Mouse (Mus musculus) thymus, adult 2 months (tissue): ENCODE data around the gene Cacna1s. TPM values are rescaled to one million over a fixed set of nuclear protein-coding genes. Genes with fewer than 3 reads are reported as not detected.
A peak's percentile ranks its signal among the peaks of the same experiment; 100 is the strongest.

Experiments used
- DNase-seq: peaks from one replicate; pipeline ENCODE4 v3.0.0; 2021
- H3K27ac ChIP-seq: fragments of 200-500 bp; 2 replicates; pipeline ENCODE4 v1.5.1; 2012; ENCODE audit warnings: low read length, control low read depth; ENCODE audit not compliant: control insufficient read depth, insufficient read depth
- H3K27me3 ChIP-seq: fragments of 200-500 bp; 2 replicates; pipeline ENCODE4 v1.6.1; 2012; ENCODE audit warnings: mild to moderate bottlenecking, low read length, moderate library complexity, mixed read lengths; ENCODE audit not compliant: control insufficient read depth, insufficient read depth
- H3K36me3 ChIP-seq: fragments of 200-500 bp; 2 replicates; pipeline ENCODE4 v1.6.1; 2012; ENCODE audit warnings: mild to moderate bottlenecking, low read length, moderate library complexity; ENCODE audit not compliant: control insufficient read depth, insufficient read depth
- H3K4me1 ChIP-seq: fragments of 200-500 bp; replicated peaks from 2 replicates; pipeline ENCODE4 v1.6.1; 2012; ENCODE audit warnings: low read length; ENCODE audit not compliant: control insufficient read depth, insufficient read depth
- H3K4me3 ChIP-seq: fragments of 200-500 bp; 2 replicates; pipeline ENCODE4 v1.5.1; 2012; ENCODE audit warnings: mild to moderate bottlenecking, low read length, control low read depth, moderate library complexity; ENCODE audit not compliant: control insufficient read depth, insufficient read depth
- CTCF ChIP-seq: fragments of 200-500 bp; IDR thresholded peaks from 2 replicates; pipeline ENCODE4 v1.5.1; 2012; ENCODE audit warnings: mild to moderate bottlenecking, control low read depth, low read length, moderate library complexity, borderline replicate concordance; ENCODE audit not compliant: control insufficient read depth, poor library complexity, insufficient read depth; ENCODE audit errors: extremely low read depth
- POLR2A ChIP-seq: fragments of 200-500 bp; IDR thresholded peaks from 2 replicates; pipeline ENCODE4 v1.6.1; 2012; ENCODE audit warnings: mild to moderate bottlenecking, low read length, control low read depth, moderate library complexity; ENCODE audit not compliant: control insufficient read depth, poor library complexity, insufficient read depth; ENCODE audit errors: extremely low read depth
- WGBS: fragments of 180-500 bp; shearing (Covaris S2); methylation state at CpG from one replicate; pipeline ENCODE4 v1.1.7; 2018; 5-methylcytosine and 5-hydroxymethylcytosine counted together
- polyA plus RNA-seq: library from polyadenylated mRNA; depleted of rRNA; stranded (reverse); fragments of >200 nt; gene quantifications from 2 replicates; pipeline ENCODE4 v1.2.3, GENCODE M21; 2012

Gene Cacna1s
- polyA plus RNA-seq, 1 experiment: 3.7 TPM

DNA sequence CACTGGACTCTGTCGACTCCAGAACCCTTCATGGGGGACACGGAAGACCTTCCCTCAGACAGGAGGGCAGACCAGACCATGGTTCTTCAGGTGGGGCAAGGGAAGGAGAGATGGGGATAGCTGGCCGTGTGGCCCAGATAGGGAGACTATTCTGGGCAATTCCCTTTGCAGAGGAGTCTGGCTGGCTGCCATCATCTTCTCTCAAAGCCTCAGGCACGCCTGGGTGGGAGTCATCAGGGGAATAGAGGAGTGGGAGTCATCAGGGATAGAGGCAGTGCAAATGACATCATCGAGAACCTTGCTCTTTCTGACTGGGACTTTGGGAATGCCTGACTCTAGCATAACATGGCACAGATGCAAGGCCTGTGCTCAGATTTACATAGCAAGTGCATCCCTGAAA lies 11.4 kb downstream of the Cacna1s start:
- no peak for TF ChIP-seq POLR2A
- Histone ChIP-seq H3K36me3 (no peaks in the 10 kb centered on the region), H3K27ac (no peak overlapping the region), H3K27me3 (no peaks in the 10 kb centered on the region), H3K4me3 (no peak overlapping the region), H3K4me1 (no peaks in the 10 kb centered on the region)
- WGBS: 76% methylated on average over 5 of the region's 5 CpGs
- no peak for DNase-seq

DNA sequence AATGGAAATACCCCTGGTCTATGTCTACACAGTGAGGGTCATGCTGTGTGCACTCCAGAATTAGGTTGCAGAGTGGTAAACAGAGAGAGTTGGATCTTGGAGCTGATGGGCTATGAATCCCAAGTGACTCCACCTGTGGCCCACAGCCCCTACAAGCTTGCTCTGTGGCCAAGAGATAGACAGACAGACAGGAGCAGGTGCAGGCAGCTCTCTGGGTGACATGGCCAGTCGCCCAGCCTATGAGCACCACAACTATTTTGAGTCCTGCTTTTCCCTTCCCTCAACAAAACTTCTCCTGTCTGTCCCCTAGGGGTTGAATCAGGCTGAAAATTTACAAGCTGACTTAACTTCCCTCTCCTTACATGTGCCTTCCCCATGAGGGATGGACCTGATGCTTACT lies 14.1 kb downstream of the Cacna1s start:
- H3K27ac ChIP-seq: no peak overlapping the region
- H3K36me3 ChIP-seq: no peaks in the 10 kb centered on the region
- no peak overlapping the region for H3K4me3 ChIP-seq
- DNase-seq: no peak
- TF ChIP-seq CTCF (no peak), POLR2A (no peak)
- no peaks in the 10 kb centered on the region for H3K4me1 ChIP-seq
- 29% methylated on average over 1 of the region's 1 CpGs for WGBS
- H3K27me3 ChIP-seq: no peaks in the 10 kb centered on the region

DNA sequence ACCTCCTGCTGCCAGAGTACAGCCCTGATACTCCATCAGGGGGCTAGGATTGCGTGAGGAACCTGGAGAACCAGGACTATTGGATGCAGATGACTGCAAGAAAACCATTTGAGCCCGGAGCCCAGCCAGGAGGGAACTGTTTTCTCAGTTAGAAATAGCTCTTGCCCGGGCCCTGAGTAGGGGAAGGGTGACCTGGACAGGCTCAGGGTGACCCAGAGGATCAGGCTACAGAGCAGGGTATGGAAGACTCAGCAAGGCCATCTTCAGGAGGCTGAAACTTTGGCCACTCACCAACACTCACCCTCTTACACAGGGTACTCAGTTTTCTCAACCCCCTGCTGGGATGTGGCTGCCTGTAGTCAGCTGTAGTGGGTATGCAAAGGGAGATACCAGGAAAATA lies 15.0 kb downstream of the Cacna1s start:
- Histone ChIP-seq H3K4me1 (no peaks in the 10 kb centered on the region), H3K27ac (no peak overlapping the region), H3K27me3 (no peaks in the 10 kb centered on the region), H3K4me3 (no peak overlapping the region), H3K36me3 (no peaks in the 10 kb centered on the region)
- no peak for DNase-seq
- TF ChIP-seq POLR2A: no peak
- TF ChIP-seq CTCF: no peak
- WGBS: 76% methylated on average over 3 of the region's 3 CpGs

DNA sequence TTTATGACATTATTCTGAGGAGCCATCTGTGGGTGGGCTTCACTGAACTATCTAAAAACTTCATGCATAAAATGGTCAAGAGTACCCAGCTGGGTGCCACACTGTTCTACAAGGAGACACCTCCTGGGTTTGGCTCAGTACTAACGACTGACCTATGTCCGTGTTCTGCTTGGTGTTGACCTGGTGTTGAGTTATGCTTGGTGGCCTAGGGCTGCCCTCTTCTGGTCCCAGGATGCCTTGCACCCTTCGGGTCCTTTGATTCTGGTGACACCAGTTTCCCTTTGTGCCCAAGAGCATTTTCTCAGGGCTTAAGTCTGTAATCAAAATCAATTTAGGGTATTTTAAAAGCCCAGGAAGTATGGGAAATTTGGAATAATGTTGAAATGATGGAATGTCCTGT lies 23.5 kb downstream of the Cacna1s start:
- H3K4me3 ChIP-seq: no peak overlapping the region
- DNase-seq: peak; percentile 44
- 4% methylated on average over 3 of the region's 3 CpGs for WGBS
- H3K27me3 ChIP-seq: no peaks in the 10 kb centered on the region; the same call in 1 of the 2 replicates
- no peaks in the 10 kb centered on the region for H3K4me1 ChIP-seq
- no peaks in the 10 kb centered on the region for H3K36me3 ChIP-seq
- H3K27ac ChIP-seq: no peak overlapping the region
- TF ChIP-seq POLR2A: no peak
- TF ChIP-seq CTCF: peak; percentile 37; the same call in 1 of the 2 replicates

DNA sequence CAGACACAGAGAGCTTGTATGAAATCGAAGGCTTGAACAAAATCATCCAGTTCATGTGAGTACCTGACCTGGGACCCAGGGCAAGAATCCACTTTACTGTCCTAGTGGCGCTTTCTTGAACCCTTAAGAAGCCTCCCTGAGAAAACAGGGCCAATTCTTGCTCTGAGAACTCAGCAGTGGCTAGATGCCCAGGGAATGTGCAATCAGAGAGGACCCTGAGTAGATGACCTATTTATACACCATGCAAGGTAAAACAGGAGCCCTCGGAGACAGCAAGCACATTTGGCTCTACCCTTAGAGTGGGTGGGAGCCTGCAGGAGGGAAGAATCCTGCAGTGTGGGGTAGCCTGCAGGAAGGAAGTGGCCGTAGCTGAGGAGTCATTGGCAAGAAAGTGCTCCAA lies 25.1 kb downstream of the Cacna1s start:
- TF ChIP-seq CTCF (no peak), POLR2A (no peak)
- Histone ChIP-seq H3K27me3 (no peaks in the 10 kb centered on the region; the same call in 1 of the 2 replicates), H3K4me1 (no peaks in the 10 kb centered on the region), H3K36me3 (no peaks in the 10 kb centered on the region), H3K4me3 (no peak overlapping the region), H3K27ac (no peak overlapping the region)
- DNase-seq: no peak
- WGBS: 59% methylated on average over 4 of the region's 4 CpGs

- 94% methylated on average over 1 of the region's 1 CpGs for WGBS
- Histone ChIP-seq H3K27me3 (no peaks in the 10 kb centered on the region; the same call in 1 of the 2 replicates), H3K36me3 (no peaks in the 10 kb centered on the region), H3K4me1 (no peaks in the 10 kb centered on the region), H3K4me3 (no peak overlapping the region), H3K27ac (no peak overlapping the region)
- DNase-seq: no peak
- TF ChIP-seq POLR2A (no peak), CTCF (no peak)
These were observed 28.6 kb downstream of the Cacna1s start for GRCm38 (mm10) chr1:136081161-136081560.

GRCm38 (mm10) chr1:136085988-136086685 lies 33.6 kb downstream of the Cacna1s start:
- no peaks in the 10 kb centered on the region for H3K36me3 ChIP-seq
- H3K27me3 ChIP-seq: no peaks in the 10 kb centered on the region
- no peak for DNase-seq
- no peak overlapping the region for H3K4me3 ChIP-seq
- no peak overlapping the region for H3K27ac ChIP-seq
- 87% methylated on average over 3 of the region's 3 CpGs for WGBS
- H3K4me1 ChIP-seq: no peaks in the 10 kb centered on the region
- TF ChIP-seq POLR2A (no peak), CTCF (no peak)
